Mouse (Mus musculus) myocyte (in vitro differentiated cells): ENCODE results near the gene Klhl13. TPM values are rescaled to one million over a fixed set of nuclear protein-coding genes. Genes with fewer than 3 reads are reported as not detected.

ENCODE experiments used
- H3K27me3 ChIP-seq: one replicate; pipeline ENCODE4 v1.6.1; 2011; ENCODE audit not compliant: control insufficient read depth, insufficient read depth, insufficient read length
- H3K36me3 ChIP-seq: one replicate; pipeline ENCODE4 v1.6.1; 2011; ENCODE audit not compliant: control insufficient read depth, insufficient read depth
- H3K4me2 ChIP-seq: one replicate; pipeline ENCODE4 v1.6.1; 2011; ENCODE audit warnings: low read depth, control low read depth
- H3K4me3 ChIP-seq: one replicate; pipeline ENCODE4 v1.5.1; 2011; ENCODE audit warnings: mild to moderate bottlenecking, control low read depth, moderate library complexity
- H3K79me2 ChIP-seq: one replicate; pipeline ENCODE4 v1.6.1; 2011; ENCODE audit not compliant: control insufficient read depth, insufficient read depth
- H3ac ChIP-seq: one replicate; pipeline ENCODE4 v1.6.1; 2011; ENCODE audit not compliant: control insufficient read depth, insufficient read length
- CEBPB ChIP-seq: IDR thresholded peaks from 2 replicates; pipeline ENCODE4 v1.6.1; 2011; ENCODE audit warnings: mild to moderate bottlenecking, moderate library complexity; ENCODE audit not compliant: poor library complexity, insufficient read depth, severe bottlenecking
- E2F4 ChIP-seq: IDR thresholded peaks from one replicate; pipeline ENCODE4 v1.6.1; 2011; ENCODE audit warnings: mild to moderate bottlenecking, control low read depth, moderate library complexity; ENCODE audit not compliant: insufficient read depth
- MAX ChIP-seq: IDR thresholded peaks from one replicate; pipeline ENCODE4 v1.6.1; 2011; ENCODE audit warnings: low read depth, mild to moderate bottlenecking, control low read depth
- MYOD1 ChIP-seq, 3 experiments: IDR thresholded peaks; one replicate each; pipeline ENCODE4 v1.6.1; 2011; ENCODE audit warnings: control low read depth in 2 of 3, low read depth in 2 of 3, mild to moderate bottlenecking in 2 of 3, moderate library complexity in 1 of 3; ENCODE audit not compliant: insufficient read length in 2 of 3, control insufficient read depth in 1 of 3
- MYOG ChIP-seq, 3 experiments: IDR thresholded peaks; one replicate each; pipeline ENCODE4 v1.6.1; 2011; ENCODE audit warnings: control low read depth in 2 of 3, low read depth in 2 of 3, mild to moderate bottlenecking in 2 of 3; ENCODE audit not compliant: insufficient read length in 2 of 3, control insufficient read depth in 1 of 3, insufficient read depth in 1 of 3
- POLR2A ChIP-seq: IDR thresholded peaks from one replicate; pipeline ENCODE4 v1.6.1; 2011; ENCODE audit warnings: low read depth, mild to moderate bottlenecking, control low read depth, moderate library complexity; ENCODE audit not compliant: insufficient read length
- POLR2AphosphoS2 ChIP-seq: IDR thresholded peaks from one replicate; pipeline ENCODE4 v1.6.1; 2011; ENCODE audit warnings: low read depth, control low read depth; ENCODE audit not compliant: insufficient read length
- REST ChIP-seq: IDR thresholded peaks from one replicate; pipeline ENCODE4 v1.6.1; 2011; ENCODE audit warnings: mild to moderate bottlenecking, control low read depth, moderate library complexity; ENCODE audit not compliant: insufficient read depth, insufficient read length
- SRF ChIP-seq: IDR thresholded peaks from one replicate; pipeline ENCODE4 v1.6.1; 2011; ENCODE audit warnings: low read depth; ENCODE audit not compliant: control insufficient read depth, insufficient read length
- TCF12 ChIP-seq: IDR thresholded peaks from one replicate; pipeline ENCODE4 v1.6.1; 2011; ENCODE audit warnings: mild to moderate bottlenecking, control low read depth; ENCODE audit not compliant: poor library complexity, insufficient read depth, severe bottlenecking
- TCF3 ChIP-seq: IDR thresholded peaks from one replicate; pipeline ENCODE4 v1.6.1; 2011; ENCODE audit warnings: low read depth, control low read depth; ENCODE audit not compliant: insufficient read length
- USF1 ChIP-seq: IDR thresholded peaks from one replicate; pipeline ENCODE4 v1.6.1; 2011; ENCODE audit warnings: low read depth, mild to moderate bottlenecking, control low read depth, moderate library complexity
- polyA plus RNA-seq: library from polyadenylated mRNA; unstranded; fragments of >200 nt; fragmentation: generic; extraction: Trizol; gene quantifications from one replicate; pipeline ENCODE4 v1.2.1, GENCODE M21; 2012; ENCODE audit warnings: missing spikeins

Gene Klhl13
- polyA plus RNA-seq, 1 experiment: 2.2 TPM

DNA sequence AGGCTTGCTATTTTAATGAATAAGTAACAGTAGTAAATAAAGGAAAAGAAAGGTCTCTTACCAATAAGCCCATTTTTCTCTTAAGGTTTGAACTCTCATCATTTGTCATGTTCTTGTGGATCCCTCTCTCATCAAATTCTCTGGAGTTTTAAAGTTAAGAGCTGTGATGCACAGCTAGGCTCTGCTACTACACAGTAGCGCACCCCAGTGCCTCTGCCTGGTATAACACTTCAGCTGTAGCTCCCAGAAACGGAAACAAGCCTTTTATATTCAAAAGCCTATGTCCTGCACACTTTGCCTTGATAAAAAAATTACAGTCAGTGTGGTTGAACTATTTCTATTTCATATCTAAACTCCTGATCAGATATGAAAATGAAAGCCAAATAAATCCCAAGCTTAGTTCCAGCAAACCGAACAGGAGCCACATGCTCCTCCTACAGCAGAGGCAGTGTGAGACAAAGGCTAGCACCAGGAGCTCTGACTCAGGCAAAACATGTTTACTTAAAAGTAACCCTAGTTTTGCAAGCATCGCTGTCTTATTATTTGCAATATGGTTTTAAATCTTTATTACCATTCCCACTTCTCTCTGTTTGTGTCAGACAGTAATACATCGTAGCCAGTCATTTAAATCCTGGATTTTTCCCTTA lies 68.8 kb downstream of the Klhl13 start:
- H3K4me3 ChIP-seq: no peak overlapping the region
- no peaks in the 10 kb centered on the region for H3K79me2 ChIP-seq
- H3K27me3 ChIP-seq: no peaks in the 10 kb centered on the region
- H3K36me3 ChIP-seq: no peaks in the 10 kb centered on the region
- H3K4me2 ChIP-seq: no peak overlapping the region
- H3ac ChIP-seq: no peak overlapping the region
- TF ChIP-seq POLR2A (no peak), E2F4 (no peak)

DNA sequence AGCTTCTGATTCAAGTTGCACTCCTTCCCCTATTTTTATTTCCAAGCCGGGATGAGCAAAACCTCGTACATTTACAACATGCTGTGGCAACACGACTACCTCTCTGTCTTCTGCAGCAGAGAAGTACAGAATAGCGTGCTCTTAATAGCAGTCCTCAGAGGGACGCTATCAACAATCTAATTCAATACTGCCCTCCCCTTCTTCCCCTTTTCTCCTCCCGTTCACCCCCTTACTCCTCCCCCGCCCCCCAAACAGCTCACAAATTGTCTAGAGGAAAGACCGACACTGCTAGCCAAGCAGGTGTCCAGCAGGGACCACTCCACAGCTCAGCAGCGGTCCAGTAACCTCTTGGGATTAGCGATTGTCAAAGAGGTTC lies 79.5 kb downstream of the Klhl13 start:
- no peak for TF ChIP-seq POLR2AphosphoS2
- no peak for TF ChIP-seq MAX
- no peak for TF ChIP-seq MYOG (IDR thresholded peaks at IDR 0.05; ENCODE audit: control insufficient read depth in 1 of 3, insufficient read depth in 1 of 3, insufficient read length in 2 of 3, low read depth in 2 of 3)
- no peak for TF ChIP-seq SRF
- TF ChIP-seq POLR2A: no peak
- TF ChIP-seq USF1: no peak
- no peak for TF ChIP-seq TCF3
- no peak for TF ChIP-seq TCF12
- TF ChIP-seq CEBPB: no peak
- no peak for TF ChIP-seq MYOD1 (IDR thresholded peaks at IDR 0.05; ENCODE audit: control insufficient read depth in 1 of 3, insufficient read length in 2 of 3, low read depth in 2 of 3)
- no peak for TF ChIP-seq E2F4
- no peak for TF ChIP-seq REST
- Histone ChIP-seq H3K79me2 (no peaks in the 10 kb centered on the region), H3K27me3 (no peaks in the 10 kb centered on the region), H3K36me3 (no peaks in the 10 kb centered on the region), H3K4me2 (no peak overlapping the region), H3K4me3 (no peak overlapping the region), H3ac (no peak overlapping the region)

DNA sequence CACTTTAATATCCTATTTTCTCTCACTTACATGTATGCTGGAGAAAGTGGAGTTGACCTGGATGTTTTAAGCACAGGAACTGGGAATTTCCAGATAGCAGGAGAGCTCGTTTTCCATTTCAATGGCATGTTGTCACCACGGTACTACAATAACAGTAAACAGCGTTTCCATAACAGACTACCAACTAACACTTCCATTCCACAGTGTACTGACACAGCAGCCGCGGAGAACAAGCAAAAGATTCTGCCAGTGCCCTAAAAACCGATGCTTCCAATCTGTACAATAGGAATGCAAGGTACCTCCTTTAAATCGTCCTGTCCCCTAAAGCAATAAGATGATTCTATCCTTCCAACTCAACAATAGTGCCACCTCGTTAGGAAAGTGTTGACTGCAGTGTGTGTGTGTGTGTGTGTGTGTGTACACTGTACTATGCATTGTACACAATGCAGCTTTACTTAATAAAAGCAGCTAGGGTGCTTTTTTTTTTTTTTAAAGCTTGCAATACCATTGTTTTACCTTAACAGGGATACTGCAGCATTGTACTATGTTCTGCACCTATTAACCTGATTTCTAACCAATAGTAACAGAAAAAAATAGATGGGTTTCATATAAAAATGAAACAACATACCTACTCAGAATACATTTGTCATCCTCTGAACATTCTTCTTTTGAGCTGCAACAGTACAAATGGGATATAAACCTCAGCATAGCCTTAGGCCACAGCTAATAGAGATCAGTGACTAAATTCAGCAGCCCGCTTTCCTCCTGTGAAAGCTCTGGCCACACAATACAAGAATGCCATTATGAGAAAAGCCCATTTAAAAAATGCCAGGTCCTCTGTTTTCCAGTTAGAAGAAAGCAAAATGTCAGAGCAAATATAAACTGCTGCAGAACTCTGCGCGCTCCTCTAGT lies 80.1 kb downstream of the Klhl13 start:
- H3ac ChIP-seq: no peak overlapping the region
- H3K27me3 ChIP-seq: no peaks in the 10 kb centered on the region
- H3K4me2 ChIP-seq: no peak overlapping the region
- no peaks in the 10 kb centered on the region for H3K79me2 ChIP-seq
- no peaks in the 10 kb centered on the region for H3K36me3 ChIP-seq
- no peak overlapping the region for H3K4me3 ChIP-seq
- TF ChIP-seq USF1 (no peak), CEBPB (no peak), MYOG (IDR thresholded peaks at IDR 0.05; ENCODE audit: control insufficient read depth in 1 of 3, insufficient read depth in 1 of 3, insufficient read length in 2 of 3, low read depth in 2 of 3) (no peak), MYOD1 (IDR thresholded peaks at IDR 0.05; ENCODE audit: control insufficient read depth in 1 of 3, insufficient read length in 2 of 3, low read depth in 2 of 3) (no peak), TCF12 (no peak), MAX (no peak)

DNA sequence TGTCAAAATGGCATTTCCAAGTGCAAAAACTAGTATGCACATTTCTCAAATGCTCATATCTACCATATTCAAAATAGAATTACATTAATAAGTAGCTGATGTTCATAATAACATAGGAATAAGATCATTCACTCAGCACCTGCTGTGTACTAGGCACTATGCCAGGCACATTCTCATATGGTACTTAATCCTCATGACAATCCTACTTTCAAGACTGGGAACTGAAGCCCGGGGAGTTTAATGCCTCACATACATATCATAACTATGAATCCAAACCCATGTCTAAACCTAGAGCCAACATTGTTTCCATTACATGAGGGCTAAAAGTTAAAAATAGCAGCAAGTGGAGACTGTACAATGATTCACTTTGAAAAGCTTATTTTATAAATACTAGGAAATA lies 97.3 kb downstream of the Klhl13 start:
- TF ChIP-seq MYOG (IDR thresholded peaks at IDR 0.05; ENCODE audit: control insufficient read depth in 1 of 3, insufficient read depth in 1 of 3, insufficient read length in 2 of 3, low read depth in 2 of 3) (no peak), MAX (no peak), TCF3 (no peak), REST (no peak), E2F4 (no peak), CEBPB (no peak), SRF (no peak), MYOD1 (IDR thresholded peaks at IDR 0.05; ENCODE audit: control insufficient read depth in 1 of 3, insufficient read length in 2 of 3, low read depth in 2 of 3) (no peak), POLR2AphosphoS2 (no peak), USF1 (no peak), POLR2A (no peak), TCF12 (no peak)

DNA sequence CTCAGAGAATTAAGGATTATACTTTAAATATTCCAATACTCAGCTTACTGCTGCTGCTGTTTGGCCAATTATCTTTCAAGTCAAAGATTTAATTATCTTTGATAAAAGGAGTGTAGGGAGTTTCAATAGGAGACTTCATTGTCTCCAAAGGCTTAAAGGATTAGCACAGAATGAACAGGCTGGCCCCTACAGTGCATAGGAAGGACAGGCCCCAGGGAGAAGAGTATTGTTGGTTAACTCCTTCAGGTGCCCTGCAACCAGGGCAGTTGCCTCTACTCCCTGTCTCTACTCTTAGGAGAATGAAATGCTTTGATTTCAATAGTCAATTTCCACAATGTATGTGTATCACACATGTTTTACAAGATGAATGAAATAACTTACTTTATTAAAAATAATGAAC lies 116.1 kb downstream of the Klhl13 start:
- Histone ChIP-seq H3K4me2 (no peak overlapping the region), H3K36me3 (no peaks in the 10 kb centered on the region), H3K4me3 (no peak overlapping the region), H3K79me2 (no peaks in the 10 kb centered on the region), H3K27me3 (no peaks in the 10 kb centered on the region), H3ac (no peak overlapping the region)
- TF ChIP-seq USF1 (no peak), E2F4 (no peak), POLR2AphosphoS2 (no peak), MYOD1 (IDR thresholded peaks at IDR 0.05; ENCODE audit: control insufficient read depth in 1 of 3, insufficient read length in 2 of 3, low read depth in 2 of 3) (no peak), MAX (no peak), TCF3 (no peak), MYOG (IDR thresholded peaks at IDR 0.05; ENCODE audit: control insufficient read depth in 1 of 3, insufficient read depth in 1 of 3, insufficient read length in 2 of 3, low read depth in 2 of 3) (no peak), POLR2A (no peak), CEBPB (no peak), SRF (no peak), TCF12 (no peak), REST (no peak)

More for the DNA sequence above, 97.3 kb downstream of the Klhl13 start:
- no peak overlapping the region for H3K4me3 ChIP-seq
- no peaks in the 10 kb centered on the region for H3K36me3 ChIP-seq
- no peaks in the 10 kb centered on the region for H3K79me2 ChIP-seq
- H3ac ChIP-seq: no peak overlapping the region
- no peak overlapping the region for H3K4me2 ChIP-seq
- H3K27me3 ChIP-seq: no peaks in the 10 kb centered on the region
